Mouse (Mus musculus) midbrain, embryonic 15.5 days (tissue): ENCODE data around the gene Gm12169. TPM values are rescaled to one million over a fixed set of nuclear protein-coding genes. Genes with fewer than 3 reads are reported as not detected.
A peak's percentile ranks its signal among the peaks of the same experiment; 100 is the strongest.
"Not testable (repeated sequence)": the region's sequence is repeated elsewhere in the genome, so short reads cannot be mapped to it uniquely, and the experiment has no call there.

ENCODE experiments used
- ATAC-seq: fragments of 200-750 bp; cut with Nextera tagmentation; replicated peaks from 2 replicates; pipeline ENCODE4 v1.8.0; 2017; ENCODE audit warnings: moderate TSS enrichment
- H3K27ac ChIP-seq: fragments of 300-500 bp; sonication (generic); 2 replicates; pipeline ENCODE4 v1.5.1; 2015; ENCODE audit warnings: mild to moderate bottlenecking, inconsistent platforms
- H3K27me3 ChIP-seq: fragments of 300-500 bp; sonication (generic); replicated peaks from 2 replicates; pipeline ENCODE4 v1.6.1; 2015; ENCODE audit warnings: inconsistent platforms
- H3K36me3 ChIP-seq: fragments of 300-500 bp; sonication (generic); replicated peaks from 2 replicates; pipeline ENCODE4 v1.6.1; 2015; ENCODE audit warnings: inconsistent platforms
- H3K4me1 ChIP-seq: fragments of 300-500 bp; sonication (generic); 2 replicates; pipeline ENCODE4 v1.6.1; 2015; ENCODE audit warnings: inconsistent platforms
- H3K4me2 ChIP-seq: fragments of 300-500 bp; sonication (generic); 2 replicates; pipeline ENCODE4 v1.6.1; 2015; ENCODE audit warnings: inconsistent platforms, mild to moderate bottlenecking, moderate library complexity
- H3K4me3 ChIP-seq: fragments of 300-500 bp; sonication (generic); 2 replicates; pipeline ENCODE4 v1.5.1; 2015; ENCODE audit warnings: mild to moderate bottlenecking, inconsistent platforms
- H3K9ac ChIP-seq: fragments of 300-500 bp; sonication (generic); 2 replicates; pipeline ENCODE4 v1.6.1; 2015; ENCODE audit warnings: mild to moderate bottlenecking, inconsistent platforms
- H3K9me3 ChIP-seq: fragments of 300-500 bp; sonication (generic); 2 replicates; pipeline ENCODE4 v1.6.1; 2016; ENCODE audit warnings: inconsistent platforms
- WGBS: fragments of 180-500 bp; shearing (Covaris S2); methylation state at CpG from one replicate; pipeline ENCODE4 v1.1.7; 2015; ENCODE audit warnings: mixed read lengths; 5-methylcytosine and 5-hydroxymethylcytosine counted together
- polyA plus RNA-seq: library from polyadenylated mRNA; unstranded; fragments of >200 nt; fragmentation: Nextera tagmentation; extraction: Ambion mirVana; gene quantifications from 2 replicates; pipeline ENCODE4 v1.2.1, GENCODE M21; 2015

The Gm12169 gene
- polyA plus RNA-seq: not detected in 2 replicates

DNA sequence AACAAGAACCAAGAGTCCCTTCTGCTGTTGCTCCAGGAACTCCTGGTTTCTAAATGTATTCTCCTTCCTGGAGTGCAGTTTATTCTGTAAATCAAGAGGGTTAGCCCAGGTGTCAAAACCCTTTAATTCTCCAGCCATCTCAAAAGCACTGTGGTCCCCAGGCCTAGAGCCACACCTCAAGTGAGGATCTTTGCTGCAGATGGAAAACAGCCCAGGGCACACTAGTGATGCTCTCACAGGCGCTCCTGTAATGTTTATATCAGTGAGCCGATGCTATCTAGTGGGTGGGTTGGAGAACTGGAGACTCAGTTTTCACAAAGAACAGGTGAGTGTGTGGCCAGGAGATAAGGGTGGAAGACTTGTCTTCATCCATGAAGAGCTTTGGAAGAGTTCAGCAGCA is at the start of gene Gm12169:
Gene Gm12169 (plus strand): TSS at position 301 of the 400 bp plus-strand sequence.
- no peak within 1 kb of the TSS for H3K4me2 ChIP-seq
- no peaks in the 10 kb centered on the region for H3K4me1 ChIP-seq
- no peaks in the 10 kb centered on the region for H3K9me3 ChIP-seq
- no peak within 1 kb of the TSS for H3K9ac ChIP-seq
- ATAC-seq: no peak
- no peaks in the 10 kb centered on the region for H3K36me3 ChIP-seq
- no peak within 1 kb of the TSS for H3K4me3 ChIP-seq
- WGBS: 91% methylated on average over 2 of the region's 2 CpGs
- H3K27me3 ChIP-seq: no peaks in the 10 kb centered on the region
- H3K27ac ChIP-seq: no peak within 1 kb of the TSS

DNA sequence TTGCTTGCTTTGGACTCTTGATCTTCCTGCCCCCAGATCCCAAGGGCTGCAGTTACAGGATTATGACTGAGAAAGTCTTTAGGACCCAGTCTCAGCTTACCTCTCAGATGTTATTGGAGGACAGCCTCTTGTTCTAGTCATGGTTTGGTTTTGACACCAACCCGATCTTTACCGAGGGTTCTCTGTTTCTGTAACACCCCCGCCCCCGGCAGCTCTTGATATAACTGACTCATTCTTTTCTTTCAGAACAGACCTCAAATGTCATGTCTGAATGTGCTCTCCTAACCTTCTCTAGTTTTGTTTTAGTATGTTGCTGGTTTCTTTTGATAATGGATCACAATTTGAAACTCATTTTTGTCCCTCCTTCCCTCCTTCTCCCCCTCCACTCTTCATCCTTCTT is 49.8 kb upstream of the Gm12169 start:
- WGBS: 97% methylated on average over 4 of the region's 4 CpGs

DNA sequence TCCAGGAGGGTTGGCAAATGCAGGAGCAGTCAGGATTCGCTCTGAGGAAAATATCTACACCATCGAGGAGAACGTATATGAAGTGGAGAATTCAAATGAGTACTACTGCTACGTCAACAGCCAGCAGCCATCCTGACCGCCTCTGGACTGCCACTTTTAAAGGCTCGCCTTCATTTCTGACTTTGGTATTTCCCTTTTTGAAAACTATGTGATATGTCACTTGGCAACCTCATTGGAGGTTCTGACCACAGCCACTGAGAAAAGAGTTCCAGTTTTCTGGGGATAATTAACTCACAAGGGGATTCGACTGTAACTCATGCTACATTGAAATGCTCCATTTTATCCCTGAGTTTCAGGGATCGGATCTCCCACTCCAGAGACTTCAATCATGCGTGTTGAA is 44.7 kb upstream of the Gm12169 start:
- Histone ChIP-seq H3K27me3 (no peaks in the 10 kb centered on the region), H3K9ac (no peak overlapping the region), H3K4me2 (no peak overlapping the region), H3K4me1 (no peaks in the 10 kb centered on the region), H3K27ac (no peak overlapping the region), H3K4me3 (no peak overlapping the region), H3K9me3 (no peaks in the 10 kb centered on the region), H3K36me3 (no peaks in the 10 kb centered on the region)
- WGBS: 86% methylated on average over 9 of the region's 9 CpGs
- no peak for ATAC-seq

More for the DNA sequence above, 49.8 kb upstream of the Gm12169 start:
- Histone ChIP-seq H3K4me2 (no peak overlapping the region), H3K27ac (no peak overlapping the region), H3K9me3 (no peaks in the 10 kb centered on the region), H3K36me3 (no peaks in the 10 kb centered on the region), H3K9ac (no peak overlapping the region), H3K4me1 (no peaks in the 10 kb centered on the region), H3K4me3 (no peak overlapping the region), H3K27me3 (no peaks in the 10 kb centered on the region)
- no peak for ATAC-seq

DNA sequence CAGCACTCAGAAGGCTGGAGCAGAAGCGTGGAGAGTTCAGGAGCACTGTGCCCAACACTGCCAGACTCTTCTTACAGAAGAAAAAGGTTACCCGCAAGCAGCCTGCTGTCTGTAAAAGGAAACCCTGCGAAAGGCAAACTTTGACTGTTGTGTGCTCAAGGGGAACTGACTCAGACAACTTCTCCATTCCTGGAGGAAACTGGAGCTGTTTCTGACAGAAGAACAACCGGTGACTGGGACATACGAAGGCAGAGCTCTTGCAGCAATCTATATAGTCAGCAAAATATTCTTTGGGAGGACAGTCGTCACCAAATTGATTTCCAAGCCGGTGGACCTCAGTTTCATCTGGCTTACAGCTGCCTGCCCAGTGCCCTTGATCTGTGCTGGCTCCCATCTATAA is 43.5 kb upstream of the Gm12169 start:
- WGBS: 86% methylated on average over 7 of the region's 7 CpGs
- Histone ChIP-seq H3K36me3 (no peaks in the 10 kb centered on the region), H3K4me3 (no peak overlapping the region), H3K4me1 (no peaks in the 10 kb centered on the region), H3K9ac (no peak overlapping the region), H3K27me3 (no peaks in the 10 kb centered on the region), H3K27ac (no peak overlapping the region), H3K9me3 (no peaks in the 10 kb centered on the region), H3K4me2 (no peak overlapping the region)
- ATAC-seq: no peak

DNA sequence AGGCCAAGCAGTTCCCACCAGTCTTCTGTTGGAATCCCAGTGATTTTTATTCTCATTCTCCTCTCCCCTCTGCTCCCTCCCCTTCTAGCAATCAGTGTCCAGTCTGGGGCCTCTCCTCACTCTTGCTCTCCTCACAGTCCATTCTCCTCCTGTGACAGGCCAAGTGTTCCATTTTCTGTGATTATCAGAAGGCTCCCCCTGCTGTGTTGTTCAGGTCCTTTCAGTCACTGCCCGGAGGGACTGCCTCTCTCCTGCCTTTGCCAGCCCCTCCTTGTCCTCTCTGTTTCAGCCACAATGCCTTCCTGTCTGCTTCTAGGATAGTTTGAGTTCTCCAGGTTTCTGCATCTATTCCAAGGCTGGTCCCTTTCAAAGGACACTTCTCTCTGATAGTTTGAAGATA is 35.8 kb upstream of the Gm12169 start:
- H3K4me1 ChIP-seq: no peaks in the 10 kb centered on the region
- H3K4me3 ChIP-seq: no peak overlapping the region
- H3K4me2 ChIP-seq: no peak overlapping the region
- H3K9ac ChIP-seq: no peak overlapping the region
- H3K27me3 ChIP-seq: no peaks in the 10 kb centered on the region
- 11% methylated on average over 1 of the region's 1 CpGs for WGBS
- no peaks in the 10 kb centered on the region for H3K36me3 ChIP-seq
- H3K9me3 ChIP-seq: no peaks in the 10 kb centered on the region
- H3K27ac ChIP-seq: no peak overlapping the region
- no peak for ATAC-seq

DNA sequence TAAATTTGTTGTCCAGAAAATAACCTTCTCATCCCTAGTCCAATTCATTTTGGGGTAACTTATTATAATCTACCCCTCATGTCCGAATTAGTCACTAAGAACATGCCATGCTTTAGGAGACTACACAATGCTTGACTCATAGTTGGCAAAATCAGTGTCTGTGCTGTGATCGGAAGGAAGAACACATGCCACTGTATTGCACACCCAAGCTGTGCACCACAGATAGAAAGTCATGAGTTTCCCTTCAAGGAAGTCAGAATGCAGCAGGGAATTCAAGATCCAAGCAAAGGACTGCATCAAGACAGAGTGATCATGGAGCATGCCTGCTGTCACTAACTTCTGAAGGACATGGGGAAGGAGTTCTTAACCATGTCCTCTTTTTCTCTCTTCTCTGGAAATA is 35.4 kb upstream of the Gm12169 start:
- no peak overlapping the region for H3K27ac ChIP-seq
- ATAC-seq: no peak
- H3K4me3 ChIP-seq: no peak overlapping the region
- H3K36me3 ChIP-seq: no peaks in the 10 kb centered on the region
- WGBS: 88% methylated on average over 2 of the region's 2 CpGs
- H3K9ac ChIP-seq: no peak overlapping the region
- no peaks in the 10 kb centered on the region for H3K4me1 ChIP-seq
- no peaks in the 10 kb centered on the region for H3K27me3 ChIP-seq
- no peak overlapping the region for H3K4me2 ChIP-seq
- no peaks in the 10 kb centered on the region for H3K9me3 ChIP-seq

DNA sequence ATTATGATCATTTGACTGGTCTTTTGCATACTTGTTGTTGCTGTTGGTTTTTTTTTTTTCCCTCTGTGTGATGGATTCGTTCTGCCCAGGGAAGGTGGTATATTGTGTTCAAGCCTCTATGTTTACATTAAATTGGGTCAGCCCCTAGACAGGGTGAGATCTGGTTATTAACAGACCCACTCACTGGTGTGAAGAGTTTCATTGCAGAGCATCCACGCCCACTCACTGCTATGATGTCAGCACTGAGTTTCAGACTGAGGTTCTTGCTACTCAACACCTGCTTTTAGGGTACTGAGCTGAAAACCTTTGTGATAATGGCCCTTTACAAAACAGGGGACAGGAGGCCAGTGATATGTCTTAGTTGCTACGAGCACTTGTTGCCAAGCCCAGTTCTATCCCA is 16.9 kb upstream of the Gm12169 start:
- Histone ChIP-seq H3K27ac (no peak overlapping the region), H3K9me3 (no peaks in the 10 kb centered on the region), H3K36me3 (no peaks in the 10 kb centered on the region), H3K4me3 (no peak overlapping the region), H3K27me3 (no peaks in the 10 kb centered on the region), H3K9ac (no peak overlapping the region), H3K4me2 (no peak overlapping the region), H3K4me1 (no peaks in the 10 kb centered on the region)
- no peak for ATAC-seq
- 78% methylated on average over 3 of the region's 3 CpGs for WGBS

DNA sequence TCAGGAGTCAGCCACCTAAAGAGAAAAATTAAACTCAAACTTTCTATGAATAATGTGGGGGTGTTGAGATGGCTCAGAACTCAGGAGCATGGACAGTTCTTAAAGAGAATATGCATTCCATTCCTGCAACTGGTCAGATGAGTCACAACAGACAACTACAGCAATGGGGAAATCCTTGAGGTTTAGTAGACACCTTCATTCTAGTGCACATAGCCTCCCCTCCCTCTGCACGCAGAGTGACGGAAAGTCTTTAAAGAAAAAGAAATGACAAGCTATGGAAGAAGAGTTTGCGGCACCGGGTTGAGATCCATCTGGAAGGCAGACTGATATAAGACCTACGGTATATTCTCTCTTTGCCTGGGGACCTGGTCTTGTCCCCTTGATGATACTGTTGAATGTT is 14.1 kb upstream of the Gm12169 start:
- no peak overlapping the region for H3K4me2 ChIP-seq
- H3K27ac ChIP-seq: no peak overlapping the region
- no peak overlapping the region for H3K4me3 ChIP-seq
- 96% methylated on average over 5 of the region's 5 CpGs for WGBS
- H3K27me3 ChIP-seq: no peaks in the 10 kb centered on the region
- H3K9ac ChIP-seq: no peak overlapping the region
- no peaks in the 10 kb centered on the region for H3K36me3 ChIP-seq
- no peaks in the 10 kb centered on the region for H3K9me3 ChIP-seq
- ATAC-seq: no peak
- H3K4me1 ChIP-seq: no peaks in the 10 kb centered on the region

DNA sequence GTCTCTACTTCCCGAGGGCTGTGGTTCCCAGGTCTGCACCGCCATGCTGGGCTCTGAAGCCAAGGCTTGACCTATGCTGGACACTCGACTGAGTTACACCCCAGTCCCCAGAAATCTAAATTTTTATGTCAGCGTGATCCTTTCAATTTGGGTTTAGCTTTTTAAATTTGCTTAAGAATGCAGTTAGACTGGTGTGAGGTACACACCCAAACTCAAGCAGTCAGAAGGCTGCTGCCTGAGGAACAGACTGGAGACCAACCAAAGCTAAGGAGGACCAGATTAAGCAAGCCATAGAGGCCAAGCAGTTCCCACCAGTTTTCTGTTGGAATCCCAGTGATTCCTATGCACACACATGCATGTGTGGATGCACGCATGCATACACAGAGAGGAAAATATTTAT is 2.7 kb upstream of the Gm12169 start:
- not testable (repeated sequence) for ATAC-seq, H3K27ac ChIP-seq, H3K4me3 ChIP-seq, H3K36me3 ChIP-seq, H3K4me2 ChIP-seq, H3K9me3 ChIP-seq, H3K27me3 ChIP-seq, H3K9ac ChIP-seq, H3K4me1 ChIP-seq
- WGBS: 89% methylated on average over 5 of the region's 5 CpGs

DNA sequence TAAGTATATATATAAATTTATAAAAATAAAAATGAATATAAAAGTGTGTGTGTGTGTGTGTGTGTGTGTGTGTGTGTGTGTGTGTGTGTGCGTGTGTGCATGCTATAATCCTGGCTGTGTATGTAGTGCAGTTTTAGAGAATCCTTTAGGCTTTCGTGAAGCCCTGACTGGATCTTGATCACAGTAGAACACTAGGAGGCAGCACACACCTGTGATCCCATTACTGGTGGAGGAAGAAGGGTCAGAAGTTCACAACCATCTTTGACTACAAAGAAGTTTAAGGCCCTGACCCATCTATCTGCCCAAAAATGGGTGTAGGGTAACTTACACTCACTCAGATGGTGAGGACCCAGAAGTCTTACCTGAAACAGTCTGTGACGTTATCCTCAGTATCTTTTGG is 1.3 kb upstream of the Gm12169 start:
- Histone ChIP-seq H3K4me1 (no peaks in the 10 kb centered on the region), H3K27ac (no peak overlapping the region), H3K27me3 (no peaks in the 10 kb centered on the region), H3K4me2 (no peak overlapping the region), H3K9ac (no peak overlapping the region), H3K4me3 (no peak overlapping the region), H3K36me3 (no peaks in the 10 kb centered on the region), H3K9me3 (no peaks in the 10 kb centered on the region)
- ATAC-seq: no peak
- WGBS: 86% methylated on average over 3 of the region's 3 CpGs

DNA sequence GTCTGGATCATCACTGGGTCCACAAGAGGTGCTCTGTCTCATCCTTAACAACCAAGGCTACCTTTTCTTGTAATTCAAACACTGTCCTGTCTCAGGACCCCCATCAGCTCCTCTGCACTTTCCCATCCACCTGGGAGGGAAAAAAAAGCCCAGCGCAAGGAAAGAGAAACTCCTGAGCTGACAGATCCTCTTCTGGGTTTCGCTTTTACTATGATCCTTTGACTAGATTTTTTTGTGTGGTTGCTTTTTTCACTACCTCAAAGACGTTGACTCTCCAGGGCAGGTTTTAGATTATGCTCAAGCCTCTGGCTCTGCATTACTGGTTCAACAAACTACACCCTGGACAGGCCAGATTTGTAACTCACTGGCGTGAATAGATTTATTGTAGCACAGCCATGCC is 6.1 kb downstream of the Gm12169 start:
- H3K9ac ChIP-seq: no peak overlapping the region
- H3K4me1 ChIP-seq: no peaks in the 10 kb centered on the region
- H3K36me3 ChIP-seq: no peaks in the 10 kb centered on the region
- no peak overlapping the region for H3K4me3 ChIP-seq
- H3K4me2 ChIP-seq: no peak overlapping the region
- H3K27ac ChIP-seq: no peak overlapping the region
- no peaks in the 10 kb centered on the region for H3K9me3 ChIP-seq
- WGBS: 85% methylated on average over 4 of the region's 4 CpGs
- no peaks in the 10 kb centered on the region for H3K27me3 ChIP-seq
- ATAC-seq: no peak

DNA sequence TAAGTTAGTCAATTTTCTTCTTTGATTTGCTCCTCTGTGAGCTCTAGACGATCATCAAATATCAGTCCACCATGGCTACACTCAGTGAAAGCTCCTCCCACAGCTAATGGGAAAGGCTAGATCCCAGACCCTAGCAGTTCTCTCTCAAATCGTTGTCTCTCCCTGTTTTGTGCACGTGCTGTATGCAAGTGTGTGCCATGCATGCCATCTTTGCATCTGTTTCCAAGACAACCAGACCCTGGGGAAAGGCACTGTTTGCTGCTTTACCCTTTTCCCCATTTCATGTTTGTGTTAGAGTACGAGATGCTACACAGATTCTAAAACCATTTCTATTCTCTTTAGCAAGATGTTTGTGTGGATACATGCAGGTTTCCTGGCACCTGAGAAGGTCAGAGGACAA is 13.0 kb downstream of the Gm12169 start:
- Histone ChIP-seq H3K4me3 (no peak overlapping the region), H3K4me1 (no peaks in the 10 kb centered on the region)

DNA sequence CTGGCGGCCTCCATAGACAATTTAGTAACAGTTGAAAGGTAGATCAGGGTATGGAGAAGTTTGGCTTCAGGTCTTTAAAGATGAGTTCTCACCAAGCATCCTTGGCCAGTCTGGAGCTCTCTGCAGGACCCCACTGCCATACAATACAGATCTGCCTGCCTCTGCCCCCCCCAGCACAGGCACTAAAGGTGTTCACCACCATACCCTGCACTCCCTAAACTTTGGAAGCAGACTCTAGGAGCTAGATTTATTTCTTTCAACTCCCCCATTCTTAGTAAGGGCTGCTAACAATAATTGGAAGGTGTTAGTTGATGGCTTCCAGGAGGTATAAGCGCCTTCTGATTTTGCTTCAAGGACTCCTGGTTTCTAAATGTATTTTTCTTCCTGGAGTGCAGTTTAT is 19.5 kb downstream of the Gm12169 start:
- no peak overlapping the region for H3K27ac ChIP-seq
- no peaks in the 10 kb centered on the region for H3K9me3 ChIP-seq
- no peaks in the 10 kb centered on the region for H3K36me3 ChIP-seq
- H3K4me2 ChIP-seq: no peak overlapping the region
- no peak for ATAC-seq
- no peaks in the 10 kb centered on the region for H3K27me3 ChIP-seq
- H3K4me3 ChIP-seq: no peak overlapping the region
- 83% methylated on average over 2 of the region's 2 CpGs for WGBS
- no peaks in the 10 kb centered on the region for H3K4me1 ChIP-seq
- no peak overlapping the region for H3K9ac ChIP-seq

More for the DNA sequence above, 13.0 kb downstream of the Gm12169 start:
- 58% methylated on average over 4 of the region's 4 CpGs for WGBS
- H3K9me3 ChIP-seq: no peaks in the 10 kb centered on the region
- peak; percentile 54 for ATAC-seq
- no peak overlapping the region for H3K9ac ChIP-seq
- no peak overlapping the region for H3K4me2 ChIP-seq
- no peak overlapping the region for H3K27ac ChIP-seq
- no peaks in the 10 kb centered on the region for H3K36me3 ChIP-seq
- no peaks in the 10 kb centered on the region for H3K27me3 ChIP-seq

DNA sequence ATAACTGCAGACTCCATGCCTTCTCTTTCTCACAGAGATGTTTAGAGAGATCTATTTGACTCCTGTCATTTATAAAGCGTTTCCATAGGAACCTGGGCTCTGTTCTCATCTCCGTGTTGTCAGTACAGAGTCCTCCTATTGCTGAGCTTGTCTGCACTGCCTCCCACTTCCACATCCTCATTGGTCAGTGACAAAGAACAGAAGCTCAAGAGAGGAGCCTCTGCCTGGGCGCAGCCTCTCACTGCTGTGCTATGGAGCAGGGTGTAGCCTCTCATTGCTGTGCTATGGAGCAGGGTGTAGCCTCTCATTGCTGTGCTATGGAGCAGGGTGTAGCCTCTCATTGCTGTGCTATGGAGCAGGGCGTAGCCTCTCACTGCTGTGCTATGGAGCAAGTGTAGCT is 25.7 kb downstream of the Gm12169 start:
- Histone ChIP-seq H3K27ac (no peak overlapping the region), H3K4me2 (no peak overlapping the region), H3K4me1 (no peaks in the 10 kb centered on the region), H3K9ac (no peak overlapping the region), H3K9me3 (no peaks in the 10 kb centered on the region), H3K4me3 (no peak overlapping the region), H3K27me3 (no peaks in the 10 kb centered on the region), H3K36me3 (no peaks in the 10 kb centered on the region)
- WGBS: 83% methylated on average over 4 of the region's 4 CpGs
- no peak for ATAC-seq
